Mouse (Mus musculus): ENCODE data around the gene Gm10309. TPM values are rescaled to one million over a fixed set of nuclear protein-coding genes. Genes with fewer than 3 reads are reported as not detected.
"Not testable (repeated sequence)": the region's sequence is repeated elsewhere in the genome, so short reads cannot be mapped to it uniquely, and the experiment has no call there.

Gene Gm10309
- total and polyA plus RNA-seq, 3 experiments = 0.08 TPM; not detected in 2

DNA sequence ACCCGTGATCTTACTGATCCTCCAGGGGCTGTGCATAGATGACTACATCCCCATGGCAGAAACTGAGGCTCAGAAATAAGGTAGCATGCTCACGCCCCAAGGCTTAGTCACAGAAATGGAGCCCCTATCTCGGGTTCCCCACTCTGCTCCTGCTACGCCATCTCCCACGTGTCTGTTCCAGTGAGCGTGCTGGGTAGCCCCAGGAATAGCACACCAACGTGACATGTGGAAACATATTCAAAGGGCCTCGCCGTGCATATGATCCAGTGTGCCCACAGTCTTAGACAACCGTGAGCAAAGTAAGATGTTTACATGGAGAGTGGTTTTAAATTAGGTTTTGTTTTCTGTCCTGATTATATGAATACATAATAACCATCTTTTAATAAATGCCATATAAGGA, 22.4 kb downstream of the Gm10309 start:
- no peaks in the 10 kb centered on the region for H3K36me3 ChIP-seq (ENCODE audit: control insufficient read depth, insufficient read depth, low read length)
- H3K79me2 ChIP-seq (replicated peaks; ENCODE audit: control insufficient read depth, insufficient read depth, low read length) = no peaks in the 10 kb centered on the region
- intact Hi-C loops (cut with DNase I) = loop anchor here (10.0 kb wide), 2 partner anchors 562 to 762 kb away; no protein-coding TSS in a partner anchor
- no peak for DNase-seq
- no peaks in the 10 kb centered on the region for H3K27me3 ChIP-seq (ENCODE audit: control insufficient read depth, insufficient read depth, low read length)
- H3K4me1 ChIP-seq (ENCODE audit: control insufficient read depth, insufficient read depth, low read length) = peaks cover 2% of the 10 kb centered on the region
- TF ChIP-seq POLR2A (IDR thresholded peaks at IDR 0.05; ENCODE audit: insufficient read depth, low read depth, low read length) = no peak
- TF ChIP-seq EP300 (IDR thresholded peaks at IDR 0.05; ENCODE audit: insufficient read depth, low read depth, low read length) = no peak
- TF ChIP-seq CTCF (IDR thresholded peaks at IDR 0.05) = no peak
- no peak overlapping the region for H3K9ac ChIP-seq (ENCODE audit: low read depth, low read length)
- no peak overlapping the region for H3K27ac ChIP-seq
- H3K4me3 ChIP-seq = no peak overlapping the region
- WGBS = 88% methylated on average over 10 of the region's 10 CpGs

DNA sequence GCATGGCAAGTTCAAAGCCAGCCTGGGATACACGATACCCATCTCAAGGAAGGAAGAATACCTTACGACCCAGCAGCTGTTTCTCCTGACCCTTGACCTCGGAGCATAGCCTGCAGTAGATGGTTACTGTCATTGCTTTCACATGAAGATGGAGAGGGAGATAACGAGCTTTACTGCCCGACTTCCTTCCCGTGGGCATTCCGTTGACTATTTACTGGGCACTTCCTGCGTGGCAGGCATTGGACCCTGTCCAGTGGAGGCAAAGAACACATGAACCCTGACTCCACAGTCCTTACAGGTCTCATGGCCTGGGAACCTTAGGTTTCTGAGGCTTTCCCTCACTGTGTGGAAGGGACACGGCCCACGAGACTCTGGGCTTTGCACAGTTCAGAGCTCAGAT, 25.6 kb downstream of the Gm10309 start:
- Histone ChIP-seq H3K4me1 (ENCODE audit: control insufficient read depth, insufficient read depth, low read length) (peaks cover under 1% of the 10 kb centered on the region), H3K79me2 (replicated peaks; ENCODE audit: control insufficient read depth, insufficient read depth, low read length) (no peaks in the 10 kb centered on the region), H3K4me3 (no peak overlapping the region), H3K27ac (no peak overlapping the region), H3K36me3 (ENCODE audit: control insufficient read depth, insufficient read depth, low read length) (no peaks in the 10 kb centered on the region), H3K9ac (ENCODE audit: low read depth, low read length) (no peak overlapping the region), H3K27me3 (ENCODE audit: control insufficient read depth, insufficient read depth, low read length) (no peaks in the 10 kb centered on the region)
- DNase-seq = no peak
- WGBS = 69% methylated on average over 10 of the region's 10 CpGs
- no peak for TF ChIP-seq POLR2A (IDR thresholded peaks at IDR 0.05; ENCODE audit: insufficient read depth, low read depth, low read length)
- TF ChIP-seq EP300 (IDR thresholded peaks at IDR 0.05; ENCODE audit: insufficient read depth, low read depth, low read length) = no peak
- TF ChIP-seq CTCF (IDR thresholded peaks at IDR 0.05) = no peak
- intact Hi-C loops (cut with DNase I) = no loop called here

DNA sequence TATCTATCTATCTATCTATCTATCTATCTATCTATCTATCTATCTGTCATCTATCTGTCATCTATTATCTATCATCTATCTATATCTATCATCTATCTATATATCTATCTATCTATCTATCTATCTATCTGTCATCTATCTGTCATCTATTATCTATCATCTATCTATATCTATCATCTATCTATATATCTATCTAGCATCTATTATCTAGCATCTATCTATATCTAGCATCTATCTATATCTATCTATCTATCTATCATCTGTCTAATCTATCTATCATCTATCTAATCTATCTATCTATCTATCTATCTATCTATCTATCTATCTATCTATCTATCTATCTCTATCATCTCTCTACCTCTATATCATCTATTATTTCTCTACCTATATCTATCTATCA, 27.6 kb downstream of the Gm10309 start:
- H3K27ac ChIP-seq; DNase-seq; H3K79me2 ChIP-seq (replicated peaks; ENCODE audit: control insufficient read depth, insufficient read depth, low read length); H3K4me1 ChIP-seq (ENCODE audit: control insufficient read depth, insufficient read depth, low read length); H3K9ac ChIP-seq (ENCODE audit: low read depth, low read length); H3K36me3 ChIP-seq (ENCODE audit: control insufficient read depth, insufficient read depth, low read length); H3K4me3 ChIP-seq; intact Hi-C loops (cut with DNase I); H3K27me3 ChIP-seq (ENCODE audit: control insufficient read depth, insufficient read depth, low read length): not testable (repeated sequence)

DNA sequence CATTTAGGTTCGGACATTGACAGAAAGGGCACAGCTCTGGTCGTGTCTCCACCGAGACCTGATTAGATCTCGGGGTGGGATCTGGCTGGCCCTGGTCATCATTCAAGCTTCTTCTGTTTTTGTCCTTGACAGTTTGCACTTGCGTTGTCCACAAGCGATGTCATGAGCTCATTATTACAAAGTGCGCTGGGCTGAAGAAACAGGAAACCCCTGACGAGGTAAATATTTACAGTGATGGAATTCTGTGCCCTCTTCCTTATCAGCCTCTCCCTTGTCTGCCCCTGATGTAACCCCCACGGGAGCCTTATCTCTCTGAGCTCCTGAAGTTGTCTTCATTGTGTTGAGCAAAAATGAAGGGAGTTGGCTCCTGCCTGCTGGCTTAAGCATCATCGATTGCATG, 28.4 kb downstream of the Gm10309 start:
- Histone ChIP-seq H3K27me3 (ENCODE audit: control insufficient read depth, insufficient read depth, low read length) (no peaks in the 10 kb centered on the region), H3K27ac (no peak overlapping the region), H3K36me3 (ENCODE audit: control insufficient read depth, insufficient read depth, low read length) (no peaks in the 10 kb centered on the region), H3K79me2 (replicated peaks; ENCODE audit: control insufficient read depth, insufficient read depth, low read length) (no peaks in the 10 kb centered on the region), H3K9ac (ENCODE audit: low read depth, low read length) (no peak overlapping the region), H3K4me3 (no peak overlapping the region), H3K4me1 (ENCODE audit: control insufficient read depth, insufficient read depth, low read length) (no peaks in the 10 kb centered on the region)
- 66% methylated on average over 10 of the region's 10 CpGs for WGBS
- no peak for TF ChIP-seq EP300 (IDR thresholded peaks at IDR 0.05; ENCODE audit: insufficient read depth, low read depth, low read length)
- no peak for TF ChIP-seq POLR2A (IDR thresholded peaks at IDR 0.05; ENCODE audit: insufficient read depth, low read depth, low read length)
- no peak for TF ChIP-seq CTCF (IDR thresholded peaks at IDR 0.05)
- no peak for DNase-seq
- intact Hi-C loops (cut with DNase I) = no loop called here

DNA sequence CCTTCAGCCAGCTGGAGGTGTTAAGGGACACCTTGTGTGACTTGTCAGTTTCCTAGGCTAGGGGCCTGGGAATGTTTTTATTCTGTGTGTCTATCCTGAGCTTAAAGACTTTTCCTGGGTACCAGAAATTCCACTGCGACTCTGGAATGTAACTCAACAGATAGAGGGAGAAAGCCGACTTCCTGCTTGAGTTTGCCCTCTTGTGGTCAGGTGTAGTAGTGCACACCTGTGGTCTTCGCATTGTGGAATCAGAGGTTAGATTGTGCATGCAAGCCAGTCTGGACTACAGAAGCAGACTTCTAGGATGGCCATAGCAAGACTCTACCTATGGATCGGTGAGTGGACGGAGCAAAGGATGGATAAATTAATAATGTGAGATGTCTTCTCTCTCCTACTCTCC, 33.3 kb downstream of the Gm10309 start:
- Histone ChIP-seq H3K4me3 (no peak overlapping the region), H3K4me1 (ENCODE audit: control insufficient read depth, insufficient read depth, low read length) (peaks cover 4% of the 10 kb centered on the region), H3K79me2 (replicated peaks; ENCODE audit: control insufficient read depth, insufficient read depth, low read length) (no peaks in the 10 kb centered on the region; the same call in 1 of the 2 replicates), H3K27ac (no peak overlapping the region), H3K27me3 (ENCODE audit: control insufficient read depth, insufficient read depth, low read length) (no peaks in the 10 kb centered on the region), H3K9ac (ENCODE audit: low read depth, low read length) (no peak overlapping the region), H3K36me3 (ENCODE audit: control insufficient read depth, insufficient read depth, low read length) (no peaks in the 10 kb centered on the region)
- TF ChIP-seq POLR2A (IDR thresholded peaks at IDR 0.05; ENCODE audit: insufficient read depth, low read depth, low read length) (no peak), CTCF (IDR thresholded peaks at IDR 0.05) (peak; percentile 82), EP300 (IDR thresholded peaks at IDR 0.05; ENCODE audit: insufficient read depth, low read depth, low read length) (no peak)
- intact Hi-C loops (cut with DNase I) = loop anchor here (1.0 kb wide), 1 partner anchor 309 kb away; no protein-coding TSS in a partner anchor
- DNase-seq = no peak
- WGBS = 58% methylated on average over 5 of the region's 5 CpGs

DNA sequence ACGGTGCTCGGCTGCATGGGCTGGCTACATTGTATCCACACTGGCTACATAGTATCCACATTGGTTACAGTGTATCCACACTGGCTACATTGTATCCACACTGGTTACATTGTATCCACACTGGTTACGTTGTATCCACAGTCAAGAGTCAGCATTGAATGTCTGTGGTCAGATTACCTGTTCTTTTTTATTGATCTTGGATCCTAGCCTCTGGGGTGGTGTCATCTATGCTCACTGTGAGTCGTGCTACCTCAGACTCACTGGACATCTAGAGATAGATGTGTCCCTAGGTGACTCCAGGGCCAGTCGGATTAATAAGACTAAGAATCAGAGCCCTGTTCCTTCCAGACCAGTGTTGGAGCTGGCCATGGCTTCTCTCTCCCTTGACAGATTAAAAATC, 34.9 kb downstream of the Gm10309 start:
- intact Hi-C loops (cut with DNase I) = no loop called here
- H3K4me3 ChIP-seq = no peak overlapping the region
- no peak overlapping the region for H3K9ac ChIP-seq (ENCODE audit: low read depth, low read length)
- DNase-seq = no peak
- no peak overlapping the region for H3K27ac ChIP-seq
- no peaks in the 10 kb centered on the region for H3K36me3 ChIP-seq (ENCODE audit: control insufficient read depth, insufficient read depth, low read length)
- 79% methylated on average over 5 of the region's 5 CpGs for WGBS
- no peak for TF ChIP-seq POLR2A (IDR thresholded peaks at IDR 0.05; ENCODE audit: insufficient read depth, low read depth, low read length)
- no peak for TF ChIP-seq CTCF (IDR thresholded peaks at IDR 0.05)
- H3K27me3 ChIP-seq (ENCODE audit: control insufficient read depth, insufficient read depth, low read length) = no peaks in the 10 kb centered on the region
- H3K79me2 ChIP-seq (replicated peaks; ENCODE audit: control insufficient read depth, insufficient read depth, low read length) = no peaks in the 10 kb centered on the region; the same call in 1 of the 2 replicates
- H3K4me1 ChIP-seq (ENCODE audit: control insufficient read depth, insufficient read depth, low read length) = peaks cover 4% of the 10 kb centered on the region
